Mouse (Mus musculus) T-cell, adult 2 months (primary cell): ENCODE results near the gene Ptchd4.

Experiments used
- DNase-seq: peaks from one replicate; pipeline ENCODE4 v3.0.0; 2022; ENCODE audit warnings: low spot score

The Ptchd4 gene

GRCm38 (mm10) chr17:42427961-42428360, 112.2 kb downstream of the Ptchd4 start:
- no peak for DNase-seq

GRCm38 (mm10) chr17:42430380-42430779, 114.6 kb downstream of the Ptchd4 start:
- DNase-seq = no peak

GRCm38 (mm10) chr17:42452235-42452634, 136.5 kb downstream of the Ptchd4 start:
- no peak for DNase-seq

GRCm38 (mm10) chr17:42456441-42456840, 140.7 kb downstream of the Ptchd4 start:
- no peak for DNase-seq

GRCm38 (mm10) chr17:42462726-42463125, 147.0 kb downstream of the Ptchd4 start:
- DNase-seq = no peak

- no peak for DNase-seq
Measured at GRCm38 (mm10) chr17:42480173-42480991, 164.6 kb downstream of the Ptchd4 start.

- DNase-seq = no peak
Measured at GRCm38 (mm10) chr17:42509356-42510262, 193.9 kb downstream of the Ptchd4 start.

GRCm38 (mm10) chr17:42530147-42530546, 214.4 kb downstream of the Ptchd4 start:
- no peak for DNase-seq

GRCm38 (mm10) chr17:42549578-42549977, 233.8 kb downstream of the Ptchd4 start:
- DNase-seq = no peak
